Mouse (Mus musculus) adipocyte (in vitro differentiated cells): ENCODE measurements around the gene Slc35a2.
"Not testable (repeated sequence)": the region's sequence is repeated elsewhere in the genome, so short reads cannot be mapped to it uniquely, and the experiment has no call there.

Experiments used
- DNase-seq: peaks from one replicate; pipeline ENCODE4 v3.0.0-alpha.2; 2016; ENCODE audit warnings: low spot score

Slc35a2 gene

GRCm38 (mm10) chrX:7907735-7908134, 23.9 kb downstream of the Slc35a2 start, which contains the start of gene Gm10491:
Gm10491 (minus strand) TSS chrX:7907835.
- no peak for DNase-seq

- not testable (repeated sequence) for DNase-seq
Measured at GRCm38 (mm10) chrX:7909242-7909641, 25.4 kb downstream of the Slc35a2 start, which contains the start of gene Gm10490. Gm10490 (plus strand) TSS chrX:7909542.

- DNase-seq = peak; percentile 34
Measured at GRCm38 (mm10) chrX:7910473-7910872, 26.6 kb downstream of the Slc35a2 start.

- DNase-seq = not testable (repeated sequence)
Measured at GRCm38 (mm10) chrX:7915669-7916068, 31.8 kb downstream of the Slc35a2 start.

- not testable (repeated sequence) for DNase-seq
Measured at GRCm38 (mm10) chrX:7917960-7918359, 34.1 kb downstream of the Slc35a2 start.

- DNase-seq = no peak
Measured at GRCm38 (mm10) chrX:7919601-7920383, 36.0 kb downstream of the Slc35a2 start, which contains the start of gene Pcsk1n. Pcsk1n (plus strand) TSS chrX:7919822.

GRCm38 (mm10) chrX:7922032-7922431, 38.2 kb downstream of the Slc35a2 start:
- no peak for DNase-seq

GRCm38 (mm10) chrX:7926266-7926665, 42.4 kb downstream of the Slc35a2 start:
- no peak for DNase-seq

GRCm38 (mm10) chrX:7927116-7927515, 43.3 kb downstream of the Slc35a2 start:
- DNase-seq = no peak

- no peak for DNase-seq
Measured at GRCm38 (mm10) chrX:7928270-7928790, 44.5 kb downstream of the Slc35a2 start, which contains the start of gene Eras. Eras (minus strand) TSS chrX:7928607.

- no peak for DNase-seq
Measured at GRCm38 (mm10) chrX:7936874-7937273, 53.0 kb downstream of the Slc35a2 start.

- no peak for DNase-seq
Measured at GRCm38 (mm10) chrX:7937667-7938066, 53.8 kb downstream of the Slc35a2 start.
